Mouse (Mus musculus) megakaryocyte, embryonic 14.5 days (primary cell): Measurements from ENCODE around the gene Olfr1350.

Experiments used
- FLI1 ChIP-seq: IDR thresholded peaks from 2 replicates; pipeline ENCODE4 v1.6.1; 2012; ENCODE audit warnings: low read length, inconsistent platforms, mixed read lengths
- GATA1 ChIP-seq: IDR thresholded peaks from 3 replicates; pipeline ENCODE4 v1.6.1; 2012; ENCODE audit warnings: mixed read lengths, low read length, inconsistent platforms, borderline replicate concordance

DNA sequence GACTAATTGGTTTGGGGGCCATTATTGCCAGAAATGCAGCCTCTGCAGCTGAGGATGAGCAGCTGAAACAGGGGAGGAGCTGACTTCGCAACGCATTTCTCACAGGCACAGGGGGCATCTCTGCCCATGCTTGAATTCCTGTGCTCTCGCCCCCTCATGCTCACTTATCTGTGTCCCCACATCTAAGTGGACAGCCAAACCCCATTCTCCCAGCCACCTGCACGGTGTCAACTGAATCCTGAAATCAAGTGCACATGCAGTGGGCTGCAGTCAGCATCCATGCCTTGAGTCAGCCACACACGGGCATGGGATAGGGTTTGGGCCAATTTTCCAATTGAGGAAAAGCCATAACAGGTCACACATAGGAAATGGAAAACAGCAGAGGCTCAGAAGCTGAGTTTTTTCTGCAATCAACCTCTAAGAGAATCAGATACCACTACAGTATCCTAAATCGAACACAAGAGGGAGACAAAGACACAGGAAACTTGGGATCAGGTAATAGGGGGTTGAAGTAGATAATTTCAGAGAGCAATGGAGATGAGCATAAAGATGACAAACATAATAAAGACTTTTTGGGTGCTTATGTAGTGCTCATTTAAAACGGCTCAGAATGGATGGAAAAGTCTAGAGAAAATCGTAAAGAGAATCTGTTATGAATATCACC, 21.6 kb downstream of the Olfr1350 start:
- no peak for TF ChIP-seq GATA1
- TF ChIP-seq FLI1: no peak
